Mouse (Mus musculus) heart, postnatal 0 days (tissue): ENCODE results near the gene Cux2. TPM values are rescaled to one million over a fixed set of nuclear protein-coding genes. Genes with fewer than 3 reads are reported as not detected.

ENCODE experiments used
- ATAC-seq: fragments of 200-750 bp; cut with Nextera tagmentation; 2 replicates; pipeline ENCODE4 v1.8.0; 2017; ENCODE audit warnings: low read depth, moderate number of reproducible peaks, moderate library complexity; ENCODE audit not compliant: insufficient read depth
- DNase-seq: peaks from one replicate; pipeline ENCODE4 v3.0.0-alpha.2; 2016; ENCODE audit warnings: low spot score
- H3K27ac ChIP-seq: fragments of 300-500 bp; sonication (generic); 2 replicates; pipeline ENCODE4 v1.5.1; 2014; ENCODE audit warnings: low read depth, mild to moderate bottlenecking
- H3K27me3 ChIP-seq: fragments of 300-500 bp; sonication (generic); 2 replicates; pipeline ENCODE4 v1.6.1; 2014; ENCODE audit warnings: low read length, mixed read lengths; ENCODE audit not compliant: control insufficient read depth, insufficient read depth
- H3K36me3 ChIP-seq: fragments of 300-500 bp; sonication (generic); replicated peaks from 2 replicates; pipeline ENCODE4 v1.6.1; 2014; ENCODE audit warnings: low read length, mixed read lengths; ENCODE audit not compliant: control insufficient read depth, insufficient read depth
- H3K4me1 ChIP-seq: fragments of 300-500 bp; sonication (generic); 2 replicates; pipeline ENCODE4 v1.6.1; 2014; ENCODE audit warnings: antibody characterized with exemption; ENCODE audit not compliant: control insufficient read depth, insufficient read depth
- H3K4me2 ChIP-seq: fragments of 300-500 bp; sonication (generic); 2 replicates; pipeline ENCODE4 v1.6.1; 2014; ENCODE audit warnings: low read depth, mild to moderate bottlenecking, low read length, moderate library complexity
- H3K4me3 ChIP-seq: fragments of 300-500 bp; sonication (generic); 2 replicates; pipeline ENCODE4 v1.5.1; 2014; ENCODE audit warnings: low read depth, low read length
- H3K9ac ChIP-seq: fragments of 300-500 bp; sonication (generic); replicated peaks from 2 replicates; pipeline ENCODE4 v1.6.1; 2014; ENCODE audit warnings: low read depth, low read length, mixed read lengths
- H3K9me3 ChIP-seq: fragments of 300-500 bp; sonication (generic); replicated peaks from 2 replicates; pipeline ENCODE4 v1.6.1; 2016; ENCODE audit warnings: low read length; ENCODE audit not compliant: control insufficient read depth
- CTCF ChIP-seq: IDR thresholded peaks from 2 replicates; pipeline ENCODE4 v1.5.1; 2016; ENCODE audit warnings: antibody characterized with exemption, control low read depth, low read depth
- EP300 ChIP-seq: IDR thresholded peaks from 2 replicates; pipeline ENCODE4 v1.6.1; 2016; ENCODE audit warnings: antibody characterized with exemption, low read depth
- WGBS: fragments of 180-500 bp; shearing (Covaris S2); extraction: QIAGEN DNeasy Blood & Tissue Kit; methylation state at CpG from one replicate; pipeline ENCODE4 v1.1.7; 2014; 5-methylcytosine and 5-hydroxymethylcytosine counted together
- polyA plus RNA-seq: library from polyadenylated mRNA; unstranded; fragments of >200 nt; fragmentation: Nextera tagmentation; extraction: Ambion mirVana; gene quantifications from 2 replicates; pipeline ENCODE4 v1.2.1, GENCODE M21; 2015
- total RNA-seq: library from RNA; depleted of rRNA; stranded (reverse); fragments of >200 nt; gene quantifications from 2 replicates; pipeline ENCODE4 v1.2.3, GENCODE M21; 2014; ENCODE audit warnings: low replicate concordance

The Cux2 gene
- total and polyA plus RNA-seq, 2 experiments from 2014 or later = 1.3 to 9.5 TPM

GRCm38 (mm10) chr5:122089664-122090063 is 39.8 kb upstream of the Cux2 start:
- Histone ChIP-seq H3K27me3 (no peaks in the 10 kb centered on the region), H3K4me2 (no peak overlapping the region), H3K36me3 (no peaks in the 10 kb centered on the region), H3K9ac (no peak overlapping the region), H3K4me1 (peaks cover 19% of the 10 kb centered on the region), H3K27ac (no peak overlapping the region), H3K9me3 (no peaks in the 10 kb centered on the region), H3K4me3 (no peak overlapping the region)
- DNase-seq (no peak), ATAC-seq (no peak)
- 81% methylated on average over 8 of the region's 8 CpGs for WGBS
- TF ChIP-seq EP300 (no peak), CTCF (no peak)

GRCm38 (mm10) chr5:122088917-122089316 is 39.0 kb upstream of the Cux2 start:
- 3% methylated on average over 5 of the region's 5 CpGs for WGBS
- H3K27me3 ChIP-seq = no peaks in the 10 kb centered on the region

GRCm38 (mm10) chr5:122086121-122086520 is 36.2 kb upstream of the Cux2 start:
- Histone ChIP-seq H3K4me2 (no peak overlapping the region; the same call in 1 of the 2 replicates), H3K27me3 (no peaks in the 10 kb centered on the region), H3K9ac (peak overlapping the region; percentile 46; the same call in 1 of the 2 replicates), H3K4me1 (peaks cover 10% of the 10 kb centered on the region; the same call in 1 of the 2 replicates), H3K36me3 (no peaks in the 10 kb centered on the region), H3K27ac (peak overlapping the region; percentile 30; the same call in 1 of the 2 replicates), H3K4me3 (no peak overlapping the region), H3K9me3 (no peaks in the 10 kb centered on the region)
- 25% methylated on average over 3 of the region's 3 CpGs for WGBS
- no peak for TF ChIP-seq CTCF
- TF ChIP-seq EP300 = no peak
- ATAC-seq (no peak), DNase-seq (no peak)

More at GRCm38 (mm10) chr5:122088917-122089316, 39.0 kb upstream of the Cux2 start:
- TF ChIP-seq CTCF (peak; percentile 97), EP300 (no peak)
- no peak overlapping the region for H3K4me3 ChIP-seq
- ATAC-seq = 0 out of 2 replicates have a peak, but pooled peaks have one; percentile 11
- no peaks in the 10 kb centered on the region for H3K9me3 ChIP-seq
- peak; percentile 92 for DNase-seq
- H3K36me3 ChIP-seq = no peaks in the 10 kb centered on the region
- H3K9ac ChIP-seq = no peak overlapping the region
- no peak overlapping the region for H3K27ac ChIP-seq
- H3K4me1 ChIP-seq = peaks cover 19% of the 10 kb centered on the region
- no peak overlapping the region for H3K4me2 ChIP-seq

- ATAC-seq (no peak), DNase-seq (no peak)
- WGBS = 49% methylated on average over 7 of the region's 7 CpGs
- H3K9me3 ChIP-seq = no peaks in the 10 kb centered on the region
- no peaks in the 10 kb centered on the region for H3K27me3 ChIP-seq
- no peak overlapping the region for H3K4me3 ChIP-seq
- H3K9ac ChIP-seq = peak overlapping the region; percentile 46; the same call in 1 of the 2 replicates
- H3K27ac ChIP-seq = peak overlapping the region; percentile 35; the same call in 1 of the 2 replicates
- TF ChIP-seq CTCF (no peak), EP300 (no peak)
- peaks cover 10% of the 10 kb centered on the region; the same call in 1 of the 2 replicates for H3K4me1 ChIP-seq
- peak overlapping the region; percentile 47 for H3K4me2 ChIP-seq
- no peaks in the 10 kb centered on the region for H3K36me3 ChIP-seq
These were observed 35.4 kb upstream of the Cux2 start for GRCm38 (mm10) chr5:122085291-122085690.

- no peak for ATAC-seq
- H3K9ac ChIP-seq = no peak overlapping the region
- 55% methylated on average over 3 of the region's 3 CpGs for WGBS
- no peaks in the 10 kb centered on the region for H3K9me3 ChIP-seq
- no peaks in the 10 kb centered on the region for H3K27me3 ChIP-seq
- H3K4me1 ChIP-seq = peaks cover 10% of the 10 kb centered on the region; the same call in 1 of the 2 replicates
- no peak for DNase-seq
- no peaks in the 10 kb centered on the region for H3K36me3 ChIP-seq
- no peak for TF ChIP-seq CTCF
- no peak for TF ChIP-seq EP300
- no peak overlapping the region for H3K4me3 ChIP-seq
- H3K27ac ChIP-seq = no peak overlapping the region
- H3K4me2 ChIP-seq = no peak overlapping the region
These were observed 34.6 kb upstream of the Cux2 start for GRCm38 (mm10) chr5:122084470-122084869.

- no peak for DNase-seq
- ATAC-seq = no peak
- H3K27me3 ChIP-seq = no peaks in the 10 kb centered on the region
- H3K4me3 ChIP-seq = no peak overlapping the region
- no peak overlapping the region for H3K27ac ChIP-seq
- H3K4me2 ChIP-seq = no peak overlapping the region
- TF ChIP-seq CTCF (no peak), EP300 (no peak)
- 94% methylated on average over 2 of the region's 2 CpGs for WGBS
- no peaks in the 10 kb centered on the region for H3K9me3 ChIP-seq
- no peak overlapping the region for H3K9ac ChIP-seq
- H3K4me1 ChIP-seq = peaks cover 10% of the 10 kb centered on the region; the same call in 1 of the 2 replicates
- H3K36me3 ChIP-seq = no peaks in the 10 kb centered on the region
These were observed 33.4 kb upstream of the Cux2 start for GRCm38 (mm10) chr5:122083282-122083681.
